Mouse (Mus musculus): ENCODE results near the gene F2rl1. TPM values are rescaled to one million over a fixed set of nuclear protein-coding genes. Genes with fewer than 3 reads are reported as not detected.

F2rl1 gene
- total RNA-seq, 2 experiments from 2014 or later: 0.42 to 3.1 TPM

DNA sequence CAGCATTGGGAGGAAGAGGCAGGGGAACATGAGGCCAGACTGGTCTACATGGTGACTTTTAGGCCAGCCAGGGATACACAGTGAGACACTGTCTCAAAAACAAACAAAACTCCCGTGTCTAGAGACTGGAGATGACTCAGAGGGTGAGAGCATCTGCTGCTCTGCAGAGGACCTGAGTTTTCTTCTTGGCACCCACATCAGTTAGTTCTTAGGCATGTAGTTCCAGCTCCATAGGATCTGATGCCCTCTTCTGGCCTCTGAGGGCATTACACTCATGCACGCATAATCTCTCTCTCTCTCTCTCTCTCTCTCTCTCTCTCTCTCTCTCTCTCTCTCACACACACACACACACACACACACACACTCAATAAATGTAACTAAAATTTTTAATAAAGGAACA, 54.1 kb downstream of the F2rl1 start:
- no peak for DNase-seq (ENCODE audit: low spot score in 2 of 2)

Other genes starting within 250 kb of the F2rl1 start
- gene Zbed3, start 201.6 kb downstream of the F2rl1 start, total RNA-seq (2021): 10 to 100 TPM; 54.9 to 59.5 TPM
- gene Aggf1, start 149.9 kb downstream of the F2rl1 start, total RNA-seq (2021): 10 to 100 TPM; 36.2 to 38.4 TPM
- gene Crhbp, start 80.3 kb downstream of the F2rl1 start, total RNA-seq (2021): not detected
- not detected for gene S100z, start 46.5 kb downstream of the F2rl1 start, total RNA-seq (2021)
- gene F2r, start 93.3 kb upstream of the F2rl1 start, total RNA-seq (2021): 100 to 1,000 TPM; 103 to 110 TPM
- under 1 TPM; 0.39 to 0.90 TPM for gene F2rl2, start 171.6 kb upstream of the F2rl1 start, total RNA-seq (2021)